Mouse (Mus musculus): ENCODE data around the gene Olfr1373. TPM values are rescaled to one million over a fixed set of nuclear protein-coding genes. Genes with fewer than 3 reads are reported as not detected.

The Olfr1373 gene
- total RNA-seq, 1 experiment: not detected

GRCm38 (mm10) chr11:52115479-52115878 lies 29.8 kb downstream of the Olfr1373 start:
- H3K4me1 ChIP-seq (ENCODE audit: control insufficient read depth in 2 of 2, insufficient read depth in 2 of 2, low read length in 2 of 2, poor library complexity in 1 of 2): peaks cover 2 to 3% of the 10 kb centered on the region in 2 experiments; a peak in 2 of 4 replicates
- H3K36me3 ChIP-seq (ENCODE audit: control insufficient read depth, insufficient read depth, low read length, poor library complexity, severe bottlenecking): peaks cover 16% of the 10 kb centered on the region
- H3K27ac ChIP-seq (ENCODE audit: insufficient read depth, low read depth, low read length, poor library complexity, severe bottlenecking): no peak overlapping the region
- no peaks in the 10 kb centered on the region for H3K9me3 ChIP-seq (ENCODE audit: control insufficient read depth, insufficient read depth, low read depth, low read length)
- TF ChIP-seq ZNF384 (IDR thresholded peaks at IDR 0.05; ENCODE audit: low read depth, low read length) (no peak), CHD2 (IDR thresholded peaks at IDR 0.05; ENCODE audit: low read depth, low read length) (no peak), HCFC1 (IDR thresholded peaks at IDR 0.05; ENCODE audit: borderline replicate concordance, insufficient read depth, low read length) (no peak), ZC3H11A (IDR thresholded peaks at IDR 0.05; ENCODE audit: borderline replicate concordance, low read depth, low read length) (no peak), MAFK (IDR thresholded peaks at IDR 0.05; ENCODE audit: insufficient read depth, low read depth, low read length) (no peak)
- in situ Hi-C loops (cut with MboI; ENCODE audit: low sequenced_read_pairs in 2 of 2, unreplicated experiment in 2 of 2): no loop called here
- DNase-seq (ENCODE audit: low read depth, low spot score): no peak
- H3K9ac ChIP-seq (ENCODE audit: insufficient read depth, low read depth, low read length, poor library complexity, severe bottlenecking): no peak overlapping the region
- H3K4me3 ChIP-seq (ENCODE audit: insufficient read depth in 1 of 2, low read depth in 1 of 2, low read length in 2 of 2, poor library complexity in 1 of 2, severe bottlenecking in 1 of 2): no peak overlapping the region

DNA sequence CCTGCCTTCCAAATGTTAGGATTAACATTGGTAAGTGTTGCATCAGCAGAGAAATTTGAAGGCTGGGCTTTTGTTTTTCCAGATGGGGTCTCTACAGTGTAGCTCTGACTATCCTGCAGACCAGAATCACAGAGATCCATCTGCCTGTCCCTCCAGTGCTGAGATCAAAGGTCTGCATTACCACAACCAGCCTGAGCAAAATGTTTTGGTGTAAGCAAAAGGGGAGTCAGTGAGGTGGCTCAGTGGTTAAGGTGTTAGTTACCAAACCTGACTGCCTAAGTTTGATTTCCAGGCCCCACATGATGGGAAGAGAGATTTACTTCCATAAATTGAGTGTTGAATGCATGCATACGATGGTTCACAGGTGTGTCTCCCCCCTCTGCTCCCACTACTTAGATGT lies 35.9 kb downstream of the Olfr1373 start:
- H3K9ac ChIP-seq (ENCODE audit: insufficient read depth, low read depth, low read length, poor library complexity, severe bottlenecking): no peak overlapping the region
- no peak for DNase-seq (ENCODE audit: low read depth, low spot score)
- no peak overlapping the region for H3K27ac ChIP-seq (ENCODE audit: insufficient read depth, low read depth, low read length, poor library complexity, severe bottlenecking)
- no peak overlapping the region for H3K4me3 ChIP-seq (ENCODE audit: insufficient read depth in 1 of 2, low read depth in 1 of 2, low read length in 2 of 2, poor library complexity in 1 of 2, severe bottlenecking in 1 of 2)
- TF ChIP-seq ZNF384 (IDR thresholded peaks at IDR 0.05; ENCODE audit: low read depth, low read length): no peak
- in situ Hi-C loops (cut with MboI; ENCODE audit: low sequenced_read_pairs in 2 of 2, unreplicated experiment in 2 of 2): no loop called here
- peaks cover 0 to 6% of the 10 kb centered on the region in 2 experiments; a peak in 1 of 4 replicates for H3K4me1 ChIP-seq (ENCODE audit: control insufficient read depth in 2 of 2, insufficient read depth in 2 of 2, low read length in 2 of 2, poor library complexity in 1 of 2)
- no peaks in the 10 kb centered on the region for H3K9me3 ChIP-seq (ENCODE audit: control insufficient read depth, insufficient read depth, low read depth, low read length)
- no peaks in the 10 kb centered on the region; the same call in none of the 2 replicates for H3K36me3 ChIP-seq (ENCODE audit: control insufficient read depth, insufficient read depth, low read length, poor library complexity, severe bottlenecking)

DNA sequence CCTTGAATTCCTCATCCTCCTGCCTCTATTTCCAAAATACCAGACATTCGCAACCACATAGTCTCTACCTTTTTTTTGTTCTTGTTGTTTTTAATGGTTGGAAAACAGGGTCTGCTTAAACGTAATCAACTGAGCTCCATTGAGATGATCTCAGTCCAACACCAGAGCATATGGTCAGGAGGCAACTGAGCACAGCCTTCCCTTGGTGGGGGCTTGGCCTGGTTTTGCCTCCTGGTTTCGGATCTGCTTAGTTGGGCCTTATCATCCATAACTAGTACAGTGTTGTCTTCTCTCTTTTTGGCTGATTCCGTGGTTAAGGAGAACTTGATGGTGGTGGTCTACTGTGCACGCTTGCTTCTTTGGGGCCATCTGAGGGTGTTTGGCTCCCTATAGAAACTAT lies 36.5 kb downstream of the Olfr1373 start:
- no peaks in the 10 kb centered on the region; the same call in 1 of the 2 replicates for H3K36me3 ChIP-seq (ENCODE audit: control insufficient read depth, insufficient read depth, low read length, poor library complexity, severe bottlenecking)
- H3K27ac ChIP-seq (ENCODE audit: insufficient read depth, low read depth, low read length, poor library complexity, severe bottlenecking): no peak overlapping the region
- no peak for DNase-seq (ENCODE audit: low read depth, low spot score)
- H3K9me3 ChIP-seq (ENCODE audit: control insufficient read depth, insufficient read depth, low read depth, low read length): no peaks in the 10 kb centered on the region
- TF ChIP-seq MAFK (IDR thresholded peaks at IDR 0.05; ENCODE audit: insufficient read depth, low read depth, low read length) (no peak), ZC3H11A (IDR thresholded peaks at IDR 0.05; ENCODE audit: borderline replicate concordance, low read depth, low read length) (no peak), HCFC1 (IDR thresholded peaks at IDR 0.05; ENCODE audit: borderline replicate concordance, insufficient read depth, low read length) (no peak), ZNF384 (IDR thresholded peaks at IDR 0.05; ENCODE audit: low read depth, low read length) (no peak), CHD2 (IDR thresholded peaks at IDR 0.05; ENCODE audit: low read depth, low read length) (no peak)
- no peak overlapping the region for H3K9ac ChIP-seq (ENCODE audit: insufficient read depth, low read depth, low read length, poor library complexity, severe bottlenecking)
- no peak overlapping the region for H3K4me3 ChIP-seq (ENCODE audit: insufficient read depth in 1 of 2, low read depth in 1 of 2, low read length in 2 of 2, poor library complexity in 1 of 2, severe bottlenecking in 1 of 2)
- in situ Hi-C loops (cut with MboI; ENCODE audit: low sequenced_read_pairs in 2 of 2, unreplicated experiment in 2 of 2): no loop called here
- peaks cover 2 to 6% of the 10 kb centered on the region in 2 experiments; a peak in 2 of 4 replicates for H3K4me1 ChIP-seq (ENCODE audit: control insufficient read depth in 2 of 2, insufficient read depth in 2 of 2, low read length in 2 of 2, poor library complexity in 1 of 2)

GRCm38 (mm10) chr11:52106438-52106837 lies 38.9 kb downstream of the Olfr1373 start:
- Histone ChIP-seq H3K27ac (ENCODE audit: insufficient read depth, low read depth, low read length, poor library complexity, severe bottlenecking) (no peak overlapping the region), H3K4me3 (ENCODE audit: insufficient read depth in 1 of 2, low read depth in 1 of 2, low read length in 2 of 2, poor library complexity in 1 of 2, severe bottlenecking in 1 of 2) (no peak overlapping the region), H3K36me3 (ENCODE audit: control insufficient read depth, insufficient read depth, low read length, poor library complexity, severe bottlenecking) (no peaks in the 10 kb centered on the region; the same call in 1 of the 2 replicates), H3K9me3 (ENCODE audit: control insufficient read depth, insufficient read depth, low read depth, low read length) (no peaks in the 10 kb centered on the region), H3K4me1 (ENCODE audit: control insufficient read depth in 2 of 2, insufficient read depth in 2 of 2, low read length in 2 of 2, poor library complexity in 1 of 2) (peaks cover 3 to 6% of the 10 kb centered on the region in 2 experiments; a peak in 2 of 4 replicates), H3K9ac (ENCODE audit: insufficient read depth, low read depth, low read length, poor library complexity, severe bottlenecking) (no peak overlapping the region)
- in situ Hi-C loops (cut with MboI; ENCODE audit: low sequenced_read_pairs in 2 of 2, unreplicated experiment in 2 of 2): no loop called here
- DNase-seq (ENCODE audit: low read depth, low spot score): no peak
- no peak for TF ChIP-seq CHD2 (IDR thresholded peaks at IDR 0.05; ENCODE audit: low read depth, low read length)
- TF ChIP-seq ZNF384 (IDR thresholded peaks at IDR 0.05; ENCODE audit: low read depth, low read length): no peak
- no peak for TF ChIP-seq ZC3H11A (IDR thresholded peaks at IDR 0.05; ENCODE audit: borderline replicate concordance, low read depth, low read length)
- no peak for TF ChIP-seq MAFK (IDR thresholded peaks at IDR 0.05; ENCODE audit: insufficient read depth, low read depth, low read length)
- no peak for TF ChIP-seq HCFC1 (IDR thresholded peaks at IDR 0.05; ENCODE audit: borderline replicate concordance, insufficient read depth, low read length)

DNA sequence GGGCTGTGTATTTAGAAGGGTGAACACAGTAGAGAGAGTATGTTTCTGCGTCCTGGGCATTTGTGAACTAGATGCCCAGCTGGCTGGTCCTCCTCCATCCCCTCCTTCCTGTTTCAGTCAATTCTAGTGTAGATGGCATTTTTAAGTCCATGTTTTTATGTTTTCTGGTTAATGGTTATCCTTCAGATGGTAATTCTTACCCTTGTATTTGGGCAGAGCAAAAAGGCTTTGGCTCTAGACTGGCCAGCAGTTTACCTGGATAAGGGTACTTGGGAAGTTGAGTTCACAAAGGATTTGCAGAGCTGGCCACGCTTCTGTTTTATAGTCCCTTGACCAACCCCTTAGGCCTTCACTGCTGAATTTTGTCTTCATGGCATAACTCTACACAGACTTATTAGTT lies 39.3 kb downstream of the Olfr1373 start:
- H3K9me3 ChIP-seq (ENCODE audit: control insufficient read depth, insufficient read depth, low read depth, low read length): no peaks in the 10 kb centered on the region
- no peak for TF ChIP-seq CHD2 (IDR thresholded peaks at IDR 0.05; ENCODE audit: low read depth, low read length)
- no peak for TF ChIP-seq HCFC1 (IDR thresholded peaks at IDR 0.05; ENCODE audit: borderline replicate concordance, insufficient read depth, low read length)
- TF ChIP-seq MAFK (IDR thresholded peaks at IDR 0.05; ENCODE audit: insufficient read depth, low read depth, low read length): no peak
- no peak for TF ChIP-seq ZC3H11A (IDR thresholded peaks at IDR 0.05; ENCODE audit: borderline replicate concordance, low read depth, low read length)
- no peak for TF ChIP-seq ZNF384 (IDR thresholded peaks at IDR 0.05; ENCODE audit: low read depth, low read length)
- in situ Hi-C loops (cut with MboI; ENCODE audit: low sequenced_read_pairs in 2 of 2, unreplicated experiment in 2 of 2): no loop called here

More for the DNA sequence above, 39.3 kb downstream of the Olfr1373 start:
- Histone ChIP-seq H3K4me3 (ENCODE audit: insufficient read depth in 1 of 2, low read depth in 1 of 2, low read length in 2 of 2, poor library complexity in 1 of 2, severe bottlenecking in 1 of 2) (no peak overlapping the region), H3K27ac (ENCODE audit: insufficient read depth, low read depth, low read length, poor library complexity, severe bottlenecking) (no peak overlapping the region), H3K36me3 (ENCODE audit: control insufficient read depth, insufficient read depth, low read length, poor library complexity, severe bottlenecking) (peaks cover 2% of the 10 kb centered on the region; the same call in 1 of the 2 replicates), H3K9ac (ENCODE audit: insufficient read depth, low read depth, low read length, poor library complexity, severe bottlenecking) (no peak overlapping the region), H3K4me1 (ENCODE audit: control insufficient read depth in 2 of 2, insufficient read depth in 2 of 2, low read length in 2 of 2, poor library complexity in 1 of 2) (peaks cover 3 to 7% of the 10 kb centered on the region in 2 experiments; a peak in 2 of 4 replicates)
- no peak for DNase-seq (ENCODE audit: low read depth, low spot score)

All from ES-E14 (cell line).